Mouse (Mus musculus) spleen, postnatal 36 days (tissue): ENCODE data around the gene Sp9.

ENCODE experiments used
- DNase-seq, 2 experiments: peaks; one replicate each; pipeline ENCODE4 v3.0.0; 2022; ENCODE audit warnings: low spot score in 2 of 2, mixed read lengths in 1 of 2

Gene Sp9

DNA sequence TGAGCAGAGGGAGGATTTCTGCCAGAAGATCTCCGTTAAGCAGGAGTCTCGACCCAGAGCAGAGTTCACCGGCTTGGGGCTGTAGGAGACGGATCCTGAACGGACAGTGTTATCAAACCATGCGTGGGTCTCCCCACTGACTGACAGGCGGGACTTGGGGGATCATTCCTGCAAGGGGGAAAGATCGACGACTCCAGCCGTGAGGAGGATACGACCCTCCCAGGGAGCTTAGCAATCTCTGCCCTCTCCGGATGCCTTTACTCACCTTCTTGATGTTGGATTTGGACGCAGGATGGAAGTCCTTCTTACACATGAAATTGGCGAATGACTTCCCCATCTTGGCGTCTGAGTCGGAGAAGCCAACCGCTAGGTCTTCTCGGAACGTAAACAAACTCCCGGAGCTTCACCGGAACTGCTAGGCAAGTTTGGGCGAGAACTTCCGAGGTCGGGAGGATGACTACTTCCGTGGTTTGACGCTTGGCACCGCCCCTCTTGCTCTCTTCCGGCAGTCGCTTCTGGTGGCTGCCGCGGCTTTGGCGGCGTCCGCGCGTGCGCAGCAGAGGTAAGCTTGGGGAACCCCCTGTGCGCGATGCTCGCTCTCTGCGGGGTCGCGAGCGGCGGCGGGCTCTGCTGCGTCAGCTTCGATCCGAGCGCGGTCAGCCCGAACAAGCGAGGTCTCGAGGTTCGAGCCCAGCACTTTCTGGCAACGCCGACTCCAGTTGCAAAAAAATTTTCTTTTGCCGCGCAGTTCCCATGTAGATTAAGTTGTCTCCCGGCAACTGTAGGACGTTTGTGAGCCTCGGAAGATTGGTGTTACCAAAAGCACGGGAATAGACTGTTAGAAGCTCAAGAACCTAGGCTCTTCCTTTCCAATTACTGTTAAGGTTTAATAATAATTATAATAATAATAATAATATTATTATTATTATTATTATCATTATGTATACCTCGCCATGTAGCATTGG is 40.7 kb downstream of the Sp9 start, which contains the start of the genes Scrn3 and Cir1:
Gene Scrn3, plus strand, starts transcription at position 450 of the 965 bp plus-strand sequence.
Gene Cir1, minus strand, starts transcription at position 550 of the 965 bp plus-strand sequence.
- DNase-seq = peak; percentile 96 to 97

DNA sequence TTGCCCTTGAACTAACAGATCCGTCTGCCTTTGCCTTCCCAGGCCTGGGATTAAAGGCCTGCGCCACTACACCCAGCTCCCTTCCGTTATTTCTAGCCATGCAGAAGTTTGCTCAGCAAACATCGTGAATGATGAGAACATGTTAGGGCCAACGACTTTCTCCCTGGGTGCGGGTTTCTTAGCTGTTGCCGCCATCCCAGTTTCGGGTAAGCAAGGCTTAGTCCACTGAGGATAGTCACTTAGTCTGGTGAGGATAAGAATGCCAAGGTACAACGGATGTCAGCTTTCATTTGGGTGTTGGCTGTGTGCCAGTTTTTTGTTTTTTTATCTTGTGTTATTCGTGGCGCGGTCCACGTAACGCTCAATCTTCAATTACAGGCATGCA is 41.4 kb downstream of the Sp9 start:
- peak; percentile 20 to 47 for DNase-seq

DNA sequence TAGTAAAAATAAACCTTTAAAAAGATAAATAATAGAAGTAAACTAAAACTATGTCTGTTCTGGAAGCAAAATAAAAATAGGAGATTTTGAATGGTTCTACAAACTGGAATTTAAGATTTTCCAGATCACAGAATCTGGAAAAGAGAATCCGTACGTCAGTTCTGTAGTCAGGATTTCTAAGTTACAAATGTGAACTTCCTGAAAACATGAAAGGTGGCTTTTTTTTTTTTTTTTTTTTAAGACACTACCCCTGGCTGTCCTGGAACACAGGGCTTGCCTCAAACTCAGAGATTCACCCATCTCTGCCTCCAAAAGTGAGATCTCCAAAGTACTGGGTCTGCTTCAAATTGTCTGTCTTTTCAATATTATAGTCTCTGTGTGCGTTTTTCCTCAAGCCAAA is 42.6 kb downstream of the Sp9 start:
- DNase-seq = no peak

GRCm38 (mm10) chr2:73317426-73317825 is 45.7 kb downstream of the Sp9 start:
- no peak for DNase-seq

DNA sequence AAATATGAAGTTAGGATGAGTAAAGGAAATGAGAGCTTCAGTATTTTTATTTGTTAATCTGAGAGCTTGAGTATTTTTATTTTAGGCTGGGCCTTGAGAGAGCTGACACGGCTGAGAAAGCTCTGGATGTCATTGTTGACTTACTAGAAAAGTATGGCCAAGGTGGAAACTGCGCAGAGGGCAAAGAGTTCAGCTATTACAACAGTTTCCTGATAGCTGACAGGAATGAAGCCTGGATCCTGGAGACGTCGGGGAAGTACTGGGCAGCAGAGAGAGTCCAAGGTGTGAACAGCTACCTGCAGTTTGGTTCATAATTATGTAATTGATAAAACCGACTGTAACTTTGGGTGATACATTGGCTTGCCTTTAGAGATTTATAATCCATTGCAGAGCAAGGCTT is 47.5 kb downstream of the Sp9 start:
- DNase-seq = no peak

- no peak for DNase-seq
These were observed 51.3 kb downstream of the Sp9 start for GRCm38 (mm10) chr2:73322991-73323390.

GRCm38 (mm10) chr2:73325871-73326270 is 54.1 kb downstream of the Sp9 start:
- DNase-seq = no peak
